Mouse (Mus musculus) ES-E14 (cell line): Measurements from ENCODE around the gene Pitx1. TPM values are rescaled to one million over a fixed set of nuclear protein-coding genes. Genes with fewer than 3 reads are reported as not detected.

Source experiments
- DNase-seq: peaks from one replicate; pipeline ENCODE4 v3.0.0-alpha.2; 2013; ENCODE audit warnings: low read depth, low spot score
- H3K27ac ChIP-seq: 2 replicates; pipeline ENCODE4 v1.5.1; 2012; ENCODE audit warnings: low read depth, mild to moderate bottlenecking, low read length, moderate library complexity, mixed read lengths; ENCODE audit not compliant: poor library complexity, insufficient read depth, severe bottlenecking
- H3K36me3 ChIP-seq: 2 replicates; pipeline ENCODE4 v1.6.1; 2012; ENCODE audit warnings: mild to moderate bottlenecking, low read length, moderate library complexity, mixed read lengths; ENCODE audit not compliant: control insufficient read depth, poor library complexity, insufficient read depth, severe bottlenecking
- H3K4me1 ChIP-seq, 2 experiments: fragments of 150-350 bp in 1 of 2; sonication (generic) in 1 of 2; 2 replicates each; pipeline ENCODE4 v1.6.1; 2012; ENCODE audit warnings: low read length in 2 of 2, mild to moderate bottlenecking in 1 of 2, mixed read lengths in 1 of 2; ENCODE audit not compliant: control insufficient read depth in 2 of 2, insufficient read depth in 2 of 2, poor library complexity in 1 of 2
- H3K4me3 ChIP-seq, 2 experiments: fragments of 150-350 bp in 1 of 2; sonication (generic) in 1 of 2; 2 replicates each; pipeline ENCODE4 v1.5.1; 2012; ENCODE audit warnings: low read length in 2 of 2, low read depth in 1 of 2, mild to moderate bottlenecking in 1 of 2, mixed read lengths in 1 of 2; ENCODE audit not compliant: insufficient read depth in 1 of 2, poor library complexity in 1 of 2, severe bottlenecking in 1 of 2
- H3K9ac ChIP-seq: 2 replicates; pipeline ENCODE4 v1.6.1; 2012; ENCODE audit warnings: low read depth, mild to moderate bottlenecking, low read length, mixed read lengths; ENCODE audit not compliant: poor library complexity, insufficient read depth, severe bottlenecking
- H3K9me3 ChIP-seq: fragments of 150-350 bp; sonication (generic); 2 replicates; pipeline ENCODE4 v1.6.1; 2012; ENCODE audit warnings: low read depth, mild to moderate bottlenecking, low read length; ENCODE audit not compliant: control insufficient read depth, insufficient read depth
- CHD2 ChIP-seq: IDR thresholded peaks from 2 replicates; pipeline ENCODE4 v1.6.1; 2014; ENCODE audit warnings: mild to moderate bottlenecking, low read depth, low read length, inconsistent platforms
- HCFC1 ChIP-seq: IDR thresholded peaks from 2 replicates; pipeline ENCODE4 v1.6.1; 2012; ENCODE audit warnings: low read length, inconsistent platforms, borderline replicate concordance; ENCODE audit not compliant: insufficient read depth
- MAFK ChIP-seq: IDR thresholded peaks from 2 replicates; pipeline ENCODE4 v1.6.1; 2014; ENCODE audit warnings: mild to moderate bottlenecking, low read depth, low read length, inconsistent platforms; ENCODE audit not compliant: insufficient read depth
- ZC3H11A ChIP-seq: IDR thresholded peaks from 2 replicates; pipeline ENCODE4 v1.6.1; 2012; ENCODE audit warnings: low read depth, mild to moderate bottlenecking, inconsistent platforms, low read length, borderline replicate concordance
- ZNF384 ChIP-seq: IDR thresholded peaks from 2 replicates; pipeline ENCODE4 v1.6.1; 2012; ENCODE audit warnings: low read depth, low read length, inconsistent platforms
- in situ Hi-C, 2 experiments: fragments of 600-800 bp; cut with MboI; formaldehyde crosslinking; loops; one replicate each; pipeline ENCODE4 v1.15.1; 2025; ENCODE audit warnings: low sequenced_read_pairs in 2 of 2, inconsistent platforms in 1 of 2; ENCODE audit not compliant: unreplicated experiment in 2 of 2
- total RNA-seq: library from RNA; depleted of rRNA; stranded (reverse); fragments of 300-350 nt; gene quantifications from 2 replicates; pipeline ENCODE4 v1.2.3, GENCODE M21; 2012; rRNA removed

Pitx1 gene
- total RNA-seq, 1 experiment, result 1.0 TPM

GRCm38 (mm10) chr13:55775056-55775455 lies 60.9 kb downstream of the Pitx1 start:
- Histone ChIP-seq H3K9me3 (peaks cover 7% of the 10 kb centered on the region; the same call in 1 of the 2 replicates), H3K4me3 (no peak overlapping the region), H3K27ac (no peak overlapping the region), H3K4me1 (no peaks in the 10 kb centered on the region), H3K36me3 (peaks cover 3% of the 10 kb centered on the region; the same call in 1 of the 2 replicates), H3K9ac (no peak overlapping the region)
- in situ Hi-C loops, result no loop called here
- DNase-seq, result no peak
- TF ChIP-seq CHD2 (no peak), MAFK (no peak), HCFC1 (no peak), ZNF384 (no peak), ZC3H11A (no peak)

Other genes with a start within 250 kb of the Pitx1 start
- gene B4galt7, start 236.3 kb downstream of the Pitx1 start, total RNA-seq, result 21.0 and 24.3 TPM in 2 replicates
- 47.8 and 56.3 TPM in 2 replicates for gene Caml, start 213.2 kb downstream of the Pitx1 start, total RNA-seq
- 45.5 and 56.4 TPM in 2 replicates for gene Ddx46, start 201.2 kb downstream of the Pitx1 start, total RNA-seq
- gene B230219D22Rik, start 143.1 kb downstream of the Pitx1 start, total RNA-seq, result 32.1 and 40.0 TPM in 2 replicates
- gene Txndc15, start 121.5 kb downstream of the Pitx1 start, total RNA-seq, result 56.9 and 61.5 TPM in 2 replicates
- 9.2 and 10.8 TPM in 2 replicates for gene Pcbd2, start 108.8 kb downstream of the Pitx1 start, total RNA-seq
- gene Catsper3, start 51.6 kb downstream of the Pitx1 start, total RNA-seq, result not detected in 2 replicates